Comparison of ENCODE assay signal across 18 mouse cellular contexts in the genomic region with DNA sequence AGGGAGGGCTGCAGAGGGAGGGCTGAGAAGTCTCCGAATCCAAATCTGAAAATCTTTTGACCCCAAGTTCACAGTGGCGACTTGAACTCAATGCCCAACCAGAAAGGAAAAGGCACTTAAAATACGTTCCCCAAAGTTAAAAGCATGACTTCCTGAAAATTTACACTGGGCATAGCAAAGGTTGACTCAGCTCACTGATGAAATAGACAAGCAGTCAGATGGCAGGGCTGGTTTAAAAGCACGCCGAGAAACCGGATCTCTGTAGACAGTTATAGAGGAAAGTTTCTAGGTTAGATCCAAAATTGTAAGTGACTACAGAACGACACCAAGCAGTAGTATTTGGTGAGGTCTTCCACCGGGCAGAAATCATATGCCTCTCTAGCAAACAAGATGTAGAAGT. TPM values are rescaled to one million over a fixed set of nuclear protein-coding genes. Genes with fewer than 3 reads are reported as not detected.
DNase-seq lines count a peak whose midpoint lies in the region; ATAC-seq and TF ChIP-seq lines count a peak whose summit lies in the region.
"Had no signal": no experiment of that assay in that cellular context is flagged by ENCODE, and none has a peak within 500 bp of the region (broad histone marks: within the 10 kb centered on the region; RNA-seq: fewer than 3 reads in every experiment).

No protein-coding gene starts in this region.

- H3K36me3 ChIP-seq in lung, embryonic 16.5 days (ENCODE audit: control insufficient read depth, insufficient read depth, low read length), result no peaks in the 10 kb centered on the region
- H3K36me3 ChIP-seq: liver, embryonic 12.5 days had no signal

- no peak for TF ChIP-seq POLR2A in embryonic fibroblast, embryonic 13.5 days (IDR thresholded peaks at IDR 0.05; ENCODE audit: low read depth, low read length)

- no peak for DNase-seq in lung, postnatal 14 days
- DNase-seq in NIH3T3 (ENCODE audit: low read depth), result peak; percentile 68
- DNase-seq in right cerebral cortex, postnatal 14 days, result no peak
- no peak for DNase-seq in adrenal gland, postnatal 10 days
- no peak for DNase-seq in ovary, postnatal 36 days (ENCODE audit: low spot score)
- DNase-seq: cerebellum, adult 2 months; right cerebral cortex, postnatal 25 days; thymus, postnatal 4 days had no signal

- ATAC-seq in lung, embryonic 16.5 days (ENCODE audit: low read depth), result no peak
- ATAC-seq: intestine, postnatal 0 days; liver, embryonic 12.5 days had no signal

- H3K4me3 ChIP-seq in lung, embryonic 16.5 days (ENCODE audit: low read length), result no peak overlapping the region
- no peak overlapping the region for H3K4me3 ChIP-seq in embryonic fibroblast, embryonic 13.5 days (ENCODE audit: insufficient read depth, low read length)
- H3K4me3 ChIP-seq: liver, embryonic 12.5 days had no signal

- H3K9me3 ChIP-seq in lung, embryonic 16.5 days (ENCODE audit: control insufficient read depth, low read length), result no peaks in the 10 kb centered on the region
- H3K9me3 ChIP-seq: liver, embryonic 12.5 days had no signal

- WGBS in lung, embryonic 16.5 days, result 15% methylated on average over 8 of the region's 8 CpGs

- 0 out of 2 replicates have a peak overlapping the region, but pooled peaks have one; percentile 5 for H3K9ac ChIP-seq in lung, embryonic 16.5 days (ENCODE audit: low read length)
- H3K9ac ChIP-seq: liver, embryonic 12.5 days had no signal

- H3K4me1 ChIP-seq in lung, embryonic 16.5 days (replicated peaks; ENCODE audit: control insufficient read depth, insufficient read depth, low read length), result peaks cover 27% of the 10 kb centered on the region
- peaks cover 15% of the 10 kb centered on the region for H3K4me1 ChIP-seq in embryonic fibroblast, embryonic 13.5 days (ENCODE audit: control insufficient read depth, insufficient read depth, low read length)

- no peaks in the 10 kb centered on the region for H3K27me3 ChIP-seq in lung, embryonic 16.5 days (ENCODE audit: control insufficient read depth, insufficient read depth, low read depth, low read length)

- no peak for TF ChIP-seq CTCF in embryonic fibroblast, embryonic 13.5 days (IDR thresholded peaks at IDR 0.05; ENCODE audit: borderline replicate concordance, insufficient read depth, low read length)

- H3K4me2 ChIP-seq in lung, embryonic 16.5 days (ENCODE audit: low read depth, low read length), result peak overlapping the region; percentile 4; the same call in 1 of the 2 replicates
- H3K4me2 ChIP-seq: liver, embryonic 12.5 days had no signal

- no peak overlapping the region for H3K27ac ChIP-seq in lung, embryonic 16.5 days (ENCODE audit: low read length)
- H3K27ac ChIP-seq in embryonic fibroblast, embryonic 13.5 days (ENCODE audit: insufficient read depth, low read length), result peak overlapping the region; percentile 46
- H3K27ac ChIP-seq: liver, embryonic 12.5 days; macrophage had no signal

RNA-seq across cellular contexts. Expression of gene Gcnt3, which starts 12.0 kb away (rescaled TPM):
- 0.05 and 0.08 TPM in 2 replicates for polyA plus RNA-seq in lung, embryonic 16.5 days (2015; fragmentation: Nextera tagmentation; extraction: Ambion mirVana)
- not detected in 2 replicates for polyA plus RNA-seq in embryonic fibroblast, embryonic 13.5 days (2011; ENCODE audit: insufficient read length, low read depth, missing spikeins)
- not detected for total RNA-seq in adrenal gland, postnatal 10 days (2021)
- total RNA-seq: heart, adult 18-20 months; heart, postnatal 4 days; layer of hippocampus, adult 18-20 months; left cerebral cortex, postnatal 14 days had no signal
- polyA plus RNA-seq: cerebellum, adult 2 months; frontal cortex, adult 2 months; liver, embryonic 12.5 days; macrophage had no signal

RNA-seq across cellular contexts. Expression of gene Gtf2a2, which starts 37.5 kb away (rescaled TPM):
- polyA plus RNA-seq in lung, embryonic 16.5 days (2015; fragmentation: Nextera tagmentation; extraction: Ambion mirVana), result 178 and 180 TPM in 2 replicates
- polyA plus RNA-seq in embryonic fibroblast, embryonic 13.5 days (2011; ENCODE audit: insufficient read length, low read depth, missing spikeins), result 80.0 and 114 TPM in 2 replicates
- total RNA-seq in adrenal gland, postnatal 10 days (2021), result 10 to 100 TPM; 75.6 to 78.4 TPM
